Mouse (Mus musculus): Measurements from ENCODE around the gene Wtap.
"Not testable (repeated sequence)": the region's sequence is repeated elsewhere in the genome, so short reads cannot be mapped to it uniquely, and the experiment has no call there.

Wtap gene

GRCm38 (mm10) chr17:12994069-12994468 lies at the start of gene Wtap:
Gene Wtap, minus strand, starts transcription at chr17:12994169.
- no peak for DNase-seq (ENCODE audit: low read depth, low spot score)

DNA sequence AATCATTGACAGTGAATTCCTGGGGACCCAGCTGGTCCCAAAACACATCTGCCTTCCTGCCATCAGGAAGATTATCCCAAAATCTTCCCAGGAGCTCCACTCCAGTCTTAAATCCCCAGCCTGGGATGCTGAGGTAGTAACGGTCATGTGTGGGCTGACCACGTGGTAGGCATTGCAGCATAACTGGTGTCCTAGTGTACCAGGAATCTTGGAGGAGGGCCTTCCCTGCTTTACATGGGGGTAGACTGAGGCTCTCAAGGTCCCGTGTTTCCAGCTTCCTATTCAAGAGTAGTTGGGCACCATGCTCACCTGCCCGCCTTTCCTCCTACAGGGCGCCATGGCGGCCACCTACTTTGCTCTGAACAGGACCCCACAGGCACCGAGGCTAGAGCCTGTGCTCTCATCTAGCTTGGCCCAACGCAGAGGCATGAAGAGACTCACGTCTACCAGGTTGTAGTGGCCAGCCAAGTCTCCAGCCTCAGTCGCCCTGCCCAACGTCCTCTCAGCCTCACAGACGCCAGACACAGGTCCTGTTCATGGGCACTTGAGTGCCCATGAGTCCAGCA lies 42.7 kb upstream of the Wtap start:
- not testable (repeated sequence) for DNase-seq (ENCODE audit: low read depth, low spot score)

DNA sequence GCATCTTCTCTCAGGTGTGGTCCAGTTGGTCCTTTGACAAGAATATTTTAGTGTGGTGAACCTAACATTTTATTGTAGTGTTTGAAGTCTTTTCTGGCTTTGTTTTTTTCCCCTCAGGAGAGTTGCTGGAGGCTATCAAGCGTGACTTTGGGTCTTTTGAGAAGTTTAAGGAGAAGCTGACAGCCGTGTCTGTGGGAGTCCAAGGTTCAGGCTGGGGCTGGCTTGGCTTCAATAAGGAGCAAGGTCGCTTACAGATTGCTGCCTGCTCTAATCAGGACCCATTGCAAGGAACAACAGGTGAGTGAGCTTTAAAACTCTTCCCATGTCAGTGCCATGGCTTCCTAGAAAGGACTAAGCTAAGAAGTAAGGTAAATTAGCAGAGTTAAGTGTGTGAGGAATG lies 19.3 kb upstream of the Wtap start:
- no peak for DNase-seq (ENCODE audit: low read depth, low spot score)

- peak; percentile 71 for DNase-seq (ENCODE audit: low read depth, low spot score)
Measured at GRCm38 (mm10) chr17:13009887-13010286, 15.9 kb upstream of the Wtap start.

GRCm38 (mm10) chr17:13008528-13008927 lies 14.6 kb upstream of the Wtap start:
- DNase-seq (ENCODE audit: low read depth, low spot score) = no peak

DNA sequence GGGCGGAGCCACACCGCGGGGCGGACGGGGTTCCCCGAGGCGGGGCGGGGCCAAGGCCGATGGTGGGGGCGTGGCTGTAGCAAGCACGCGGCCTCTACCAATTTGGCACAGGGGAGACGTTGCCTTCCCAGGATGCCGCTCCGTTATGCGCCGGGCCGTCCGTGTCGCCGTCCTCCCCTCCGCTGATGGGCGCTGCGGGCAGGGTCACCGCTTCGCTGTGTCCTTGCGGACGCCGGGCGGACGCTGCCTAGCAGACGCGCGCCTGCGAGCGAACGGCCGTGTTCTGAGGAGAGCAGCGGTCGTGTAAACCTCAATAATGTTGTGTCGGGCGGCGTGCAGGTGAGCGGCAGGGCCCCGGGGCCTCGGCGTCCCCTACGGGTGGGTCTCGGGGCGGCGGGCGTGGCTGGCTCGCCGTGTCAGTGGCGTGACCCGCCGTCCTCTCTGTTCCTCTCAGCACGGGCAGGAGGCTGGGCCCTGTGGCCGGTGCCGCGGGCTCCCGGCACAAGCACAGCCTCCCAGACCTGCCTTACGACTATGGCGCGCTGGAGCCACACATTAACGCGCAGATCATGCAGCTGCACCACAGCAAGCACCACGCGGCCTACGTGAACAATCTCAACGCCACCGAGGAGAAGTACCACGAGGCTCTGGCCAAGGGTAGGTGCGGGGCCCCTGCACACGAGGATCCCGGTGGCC lies 13.9 kb upstream of the Wtap start:
- peak; percentile 98 for DNase-seq (ENCODE audit: low read depth, low spot score)

GRCm38 (mm10) chr17:13006984-13007383 lies 13.0 kb upstream of the Wtap start:
- no peak for DNase-seq (ENCODE audit: low read depth, low spot score)

GRCm38 (mm10) chr17:13006546-13006945 lies 12.6 kb upstream of the Wtap start, which contains the start of gene Sod2:
Gene Sod2, plus strand, starts transcription at chr17:13006846.
- DNase-seq (ENCODE audit: low read depth, low spot score) = not testable (repeated sequence)

DNA sequence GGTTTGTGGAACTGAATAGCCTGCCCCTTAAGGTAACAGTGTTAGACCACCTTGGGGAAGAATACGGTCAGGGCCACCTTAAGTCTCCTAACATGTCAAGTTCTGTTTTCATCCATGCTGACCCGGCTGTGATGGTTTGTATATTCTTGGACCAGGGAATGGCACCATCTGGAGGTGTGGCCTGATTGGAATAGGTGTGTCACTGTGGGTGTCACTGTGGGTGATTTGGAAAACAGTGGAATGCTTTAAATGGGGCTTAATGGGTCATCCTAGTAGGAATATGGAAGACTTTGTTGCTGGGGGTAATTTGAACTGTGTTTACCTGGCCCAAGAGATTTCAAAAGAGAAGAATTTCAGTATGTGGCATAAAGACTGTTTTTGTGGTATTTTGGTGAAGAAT lies 10.5 kb upstream of the Wtap start:
- peak; percentile 57 for DNase-seq (ENCODE audit: low read depth, low spot score)

DNA sequence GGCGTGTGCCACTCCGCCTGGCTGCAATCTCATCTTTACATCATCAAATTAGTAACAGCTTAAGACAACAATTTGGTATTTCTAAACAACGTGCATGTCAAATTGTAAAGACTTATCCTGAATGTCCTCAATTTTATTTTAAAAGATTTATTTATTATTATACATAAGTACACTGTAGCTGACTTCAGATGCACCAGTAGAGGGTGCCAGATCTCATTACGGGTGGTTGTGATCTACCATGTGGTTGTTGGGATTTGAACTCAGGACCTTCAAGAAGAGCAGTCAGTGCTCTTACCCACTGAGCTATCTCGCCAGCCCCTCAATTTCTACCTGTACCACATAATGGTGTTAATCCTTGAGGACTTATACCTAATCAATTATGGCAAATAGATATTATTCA lies 8.3 kb upstream of the Wtap start:
- not testable (repeated sequence) for DNase-seq (ENCODE audit: low read depth, low spot score)

- DNase-seq (ENCODE audit: low read depth, low spot score) = peak; percentile 92
Measured at GRCm38 (mm10) chr17:12999069-12999468, 5.1 kb upstream of the Wtap start.

- DNase-seq (ENCODE audit: low read depth, low spot score) = no peak
Measured at GRCm38 (mm10) chr17:12997890-12998289, 3.9 kb upstream of the Wtap start.

DNA sequence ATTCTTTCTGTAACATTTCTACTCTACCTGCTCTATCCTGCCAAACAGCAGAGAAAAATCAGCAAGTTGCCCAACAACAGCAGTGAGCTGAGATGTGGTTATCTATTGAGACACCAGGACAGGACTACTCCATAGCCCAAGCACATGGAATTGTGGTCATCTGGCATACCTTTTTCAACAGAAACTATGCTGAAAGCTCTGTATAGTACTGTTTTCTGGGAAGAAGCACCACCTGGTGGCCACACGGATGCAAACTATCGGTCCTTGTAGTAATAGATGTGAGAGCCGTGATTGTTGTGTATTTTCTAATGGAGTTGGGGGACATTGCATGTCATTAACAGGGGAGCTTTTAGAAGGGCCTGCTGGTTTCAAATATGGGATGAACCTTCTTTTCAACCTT lies 2.4 kb upstream of the Wtap start:
- peak; percentile 65 for DNase-seq (ENCODE audit: low read depth, low spot score)

- peak; percentile 97 for DNase-seq (ENCODE audit: low read depth, low spot score)
Measured at GRCm38 (mm10) chr17:12992470-12992991, 1.4 kb downstream of the Wtap start.

DNA sequence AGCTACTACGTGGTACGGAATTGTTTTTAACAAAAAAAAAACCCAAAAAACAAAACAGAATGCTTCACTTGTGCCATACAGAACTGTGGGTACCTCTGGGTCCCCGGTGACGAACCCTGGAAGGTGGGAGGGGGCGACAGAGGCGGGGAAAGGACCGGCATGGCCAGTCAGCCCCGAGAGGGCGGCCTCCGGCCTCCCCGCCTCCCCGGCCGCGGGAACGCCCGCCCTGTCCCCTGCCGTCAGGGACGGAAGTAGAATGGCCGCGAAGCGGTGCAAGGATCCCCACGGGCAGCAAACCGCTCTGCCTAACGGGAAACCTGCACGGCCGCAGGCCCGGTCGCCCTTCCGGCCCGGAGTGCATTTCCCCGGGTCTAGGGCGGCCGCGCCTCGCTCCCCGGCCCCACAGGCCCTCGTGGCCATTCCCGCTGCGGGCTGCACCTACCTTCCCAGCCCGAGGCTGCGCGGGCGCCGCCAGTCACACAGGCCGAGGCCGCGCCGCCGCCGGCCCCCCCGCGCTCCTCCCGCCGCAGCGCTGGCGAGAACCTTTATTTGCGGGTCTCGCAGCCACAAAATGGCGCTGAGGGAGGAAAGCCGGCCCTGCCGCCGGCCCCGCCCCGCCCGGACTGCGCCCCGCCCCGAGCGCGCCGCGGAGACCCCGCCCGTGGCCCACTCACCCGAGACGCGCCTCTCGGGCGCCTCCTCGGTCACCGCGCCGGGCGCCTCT lies 2.2 kb downstream of the Wtap start:
- DNase-seq (ENCODE audit: low read depth, low spot score) = peak; percentile 84

DNA sequence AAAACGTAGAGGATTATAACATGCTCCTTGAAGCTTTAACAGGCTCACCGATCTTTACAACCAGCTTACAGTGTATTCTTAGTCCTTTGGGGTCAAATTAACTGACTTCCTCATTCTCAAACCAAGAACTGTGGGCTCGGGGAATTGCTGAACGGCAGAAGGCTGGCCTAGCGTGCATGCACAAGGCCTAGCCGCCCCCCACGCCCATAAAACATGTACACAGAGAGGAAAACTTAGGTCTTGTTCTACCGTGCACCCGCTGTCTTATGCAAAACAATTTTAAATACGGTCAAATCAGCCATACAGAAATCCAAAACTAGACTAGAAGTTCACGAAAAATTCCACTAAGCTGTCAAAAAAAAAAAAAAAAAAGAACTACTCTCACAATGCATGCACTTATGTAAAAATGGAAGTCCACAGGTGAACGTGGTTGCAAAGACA lies 2.8 kb downstream of the Wtap start:
- peak; percentile 65 for DNase-seq (ENCODE audit: low read depth, low spot score)

- no peak for DNase-seq (ENCODE audit: low read depth, low spot score)
Measured at GRCm38 (mm10) chr17:12990567-12991145, 3.3 kb downstream of the Wtap start.

GRCm38 (mm10) chr17:12988096-12988495 lies 5.9 kb downstream of the Wtap start:
- DNase-seq (ENCODE audit: low read depth, low spot score) = peak; percentile 86

GRCm38 (mm10) chr17:12983988-12984387 lies 10.0 kb downstream of the Wtap start:
- no peak for DNase-seq (ENCODE audit: low read depth, low spot score)

DNA sequence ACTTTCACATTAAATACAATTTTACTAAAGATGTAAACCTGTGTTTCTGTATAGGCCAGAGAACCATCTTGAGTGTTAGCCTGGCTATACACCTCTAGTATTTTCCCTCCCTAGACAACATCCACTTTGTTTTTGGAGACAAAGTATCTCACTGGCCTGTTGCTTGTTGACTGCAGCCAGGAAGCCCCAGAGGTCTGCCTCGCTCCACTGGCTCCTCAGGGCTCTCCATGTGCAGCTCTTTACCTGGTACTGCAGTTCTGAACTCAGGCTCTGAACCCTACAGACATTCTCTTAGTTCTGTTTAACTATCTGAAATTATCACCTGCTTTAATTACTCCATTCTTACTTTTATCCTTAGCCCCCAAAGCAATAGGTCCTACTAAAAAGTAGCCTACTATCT lies 15.4 kb downstream of the Wtap start:
- no peak for DNase-seq (ENCODE audit: low read depth, low spot score)

DNA sequence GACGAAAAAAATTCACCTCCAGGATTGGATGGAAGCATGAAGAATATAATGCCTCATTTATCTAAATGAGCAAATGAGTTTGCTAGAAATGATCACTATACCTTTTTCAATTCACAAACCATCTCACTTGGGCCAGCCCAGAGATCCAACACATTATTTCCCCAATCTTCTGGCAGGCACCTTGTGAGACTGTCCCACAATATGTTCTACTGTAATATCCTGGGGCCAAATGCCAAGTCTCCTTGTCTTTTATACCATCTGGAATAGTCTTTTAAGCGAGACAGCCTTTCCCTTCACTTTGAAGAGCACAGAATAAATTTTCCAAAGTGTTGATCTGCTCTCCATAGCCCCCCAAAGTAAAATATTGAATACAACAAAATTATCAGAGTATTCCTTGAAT lies 20.1 kb downstream of the Wtap start:
- DNase-seq (ENCODE audit: low read depth, low spot score) = no peak

DNA sequence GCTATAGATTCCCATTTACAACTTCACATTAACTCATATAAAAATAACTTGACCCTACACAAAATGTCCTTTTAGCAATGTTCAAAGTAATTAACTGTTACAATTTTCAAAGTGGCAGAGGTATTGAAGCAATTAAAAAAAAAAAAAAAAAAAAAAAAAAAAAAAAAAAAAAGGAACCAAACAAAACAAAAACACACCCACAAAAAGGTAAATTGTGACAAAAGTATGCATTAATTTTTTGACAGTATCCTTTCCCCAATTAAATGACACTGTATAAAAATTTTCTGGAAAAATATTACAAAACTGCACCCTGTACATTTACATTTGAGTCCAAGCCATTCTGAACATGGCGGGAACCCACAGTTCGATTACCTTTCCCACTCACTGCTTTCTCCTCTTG lies 26.8 kb downstream of the Wtap start:
- DNase-seq (ENCODE audit: low read depth, low spot score) = no peak
